Mouse (Mus musculus) limb, embryonic 12.5 days (tissue): ENCODE data around the gene Eda. TPM values are rescaled to one million over a fixed set of nuclear protein-coding genes. Genes with fewer than 3 reads are reported as not detected.
"Not testable (repeated sequence)": the region's sequence is repeated elsewhere in the genome, so short reads cannot be mapped to it uniquely, and the experiment has no call there.

ENCODE experiments used
- ATAC-seq: fragments of 200-750 bp; cut with Nextera tagmentation; 2 replicates; pipeline ENCODE4 v1.8.0; 2017; ENCODE audit warnings: low read depth, moderate TSS enrichment; ENCODE audit not compliant: insufficient number of reproducible peaks, insufficient read depth, low FRiP score, low TSS enrichment
- H3K27ac ChIP-seq: fragments of 300-500 bp; sonication (generic); 2 replicates; pipeline ENCODE4 v1.5.1; 2016; ENCODE audit warnings: mild to moderate bottlenecking, moderate library complexity
- H3K27me3 ChIP-seq: fragments of 300-500 bp; sonication (generic); 2 replicates; pipeline ENCODE4 v1.6.1; 2016; ENCODE audit warnings: mild to moderate bottlenecking, moderate library complexity
- H3K36me3 ChIP-seq: fragments of 300-500 bp; sonication (generic); 2 replicates; pipeline ENCODE4 v1.6.1; 2016; ENCODE audit warnings: mild to moderate bottlenecking, moderate library complexity
- H3K4me1 ChIP-seq: fragments of 300-500 bp; sonication (generic); replicated peaks from 2 replicates; pipeline ENCODE4 v1.6.1; 2016
- H3K4me2 ChIP-seq: fragments of 300-500 bp; sonication (generic); 2 replicates; pipeline ENCODE4 v1.6.1; 2016; ENCODE audit warnings: mild to moderate bottlenecking, moderate library complexity
- H3K4me3 ChIP-seq: fragments of 300-500 bp; sonication (generic); replicated peaks from 2 replicates; pipeline ENCODE4 v1.5.1; 2016; ENCODE audit warnings: mild to moderate bottlenecking
- H3K9ac ChIP-seq: fragments of 300-500 bp; sonication (generic); replicated peaks from 2 replicates; pipeline ENCODE4 v1.6.1; 2016; ENCODE audit warnings: mild to moderate bottlenecking, moderate library complexity
- H3K9me3 ChIP-seq: fragments of 300-500 bp; sonication (generic); 2 replicates; pipeline ENCODE4 v1.6.1; 2016; ENCODE audit warnings: mild to moderate bottlenecking, moderate library complexity
- WGBS: fragments of 180-500 bp; shearing (Covaris S2); methylation state at CpG from one replicate; pipeline ENCODE4 v1.1.7; 2016; 5-methylcytosine and 5-hydroxymethylcytosine counted together
- microRNA counts: library from miRNA; unstranded; fragments of <30 nt; microRNA quantifications from one replicate; lab custom pipeline; 2017
- microRNA-seq: library from miRNA; unstranded; fragments of <30 nt; microRNA quantifications from one replicate; pipeline ENCODE4, GENCODE M21; 2017
- polyA plus RNA-seq: library from polyadenylated mRNA; unstranded; fragments of >200 nt; fragmentation: Nextera tagmentation; extraction: Ambion mirVana; gene quantifications from 2 replicates; pipeline ENCODE4 v1.2.1, GENCODE M21; 2016

Eda gene
- polyA plus RNA-seq, 1 experiment from 2014 or later = 2.1 TPM

DNA sequence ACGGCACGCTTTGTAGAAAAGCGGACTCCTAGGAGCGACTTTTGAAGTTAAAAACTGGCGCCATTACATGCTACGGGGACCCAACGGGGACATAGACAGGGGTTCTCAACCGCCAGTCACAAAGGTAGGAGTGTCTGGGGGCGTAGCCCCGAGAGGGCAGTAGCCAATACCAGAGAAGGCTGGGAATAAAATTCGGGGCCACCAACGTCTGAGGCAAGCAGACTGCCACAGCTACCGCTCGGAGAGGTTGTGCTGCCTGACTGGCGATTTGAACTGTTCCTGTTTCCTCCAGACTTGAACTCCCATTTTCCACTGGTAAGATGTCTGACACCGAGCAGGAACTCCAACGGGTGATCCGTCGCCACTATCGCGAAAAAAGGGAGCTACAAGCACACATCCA, 453.3 kb downstream of the Eda start, which contains the start of gene Otud6a:
TSS of gene Otud6a (plus strand) at position 321 of the 400 bp plus-strand sequence.
- no peak for ATAC-seq
- no peak within 1 kb of the TSS for H3K4me3 ChIP-seq
- no peaks in the 10 kb centered on the region for H3K36me3 ChIP-seq
- H3K27ac ChIP-seq = no peak within 1 kb of the TSS
- no peaks in the 10 kb centered on the region for H3K9me3 ChIP-seq
- H3K4me1 ChIP-seq = no peaks in the 10 kb centered on the region
- peaks cover 16% of the 10 kb centered on the region for H3K27me3 ChIP-seq
- no peak within 1 kb of the TSS for H3K9ac ChIP-seq
- WGBS = 91% methylated on average over 21 of the region's 21 CpGs
- H3K4me2 ChIP-seq = no peak within 1 kb of the TSS

DNA sequence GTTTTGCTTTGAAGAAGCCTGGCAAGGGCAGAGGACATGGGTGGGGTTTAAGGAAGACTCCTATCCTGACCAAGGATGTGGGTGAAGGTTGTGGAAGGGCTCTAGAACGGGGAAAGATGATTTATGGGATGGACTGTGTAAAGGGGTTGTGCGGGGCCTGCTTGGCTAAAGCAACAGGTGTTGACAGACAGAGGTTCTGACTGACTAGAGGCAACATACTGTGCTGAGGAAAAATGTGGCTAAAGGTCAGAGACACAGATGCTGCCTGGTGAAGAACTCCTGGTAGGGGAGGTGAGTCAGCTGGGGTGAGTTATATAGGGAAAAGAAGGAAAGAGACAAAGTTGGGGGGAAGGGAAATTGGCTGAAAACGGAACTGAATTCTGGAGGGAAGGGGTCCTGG, 456.9 kb downstream of the Eda start:
- H3K27me3 ChIP-seq = peaks cover 39% of the 10 kb centered on the region
- no peak for ATAC-seq

DNA sequence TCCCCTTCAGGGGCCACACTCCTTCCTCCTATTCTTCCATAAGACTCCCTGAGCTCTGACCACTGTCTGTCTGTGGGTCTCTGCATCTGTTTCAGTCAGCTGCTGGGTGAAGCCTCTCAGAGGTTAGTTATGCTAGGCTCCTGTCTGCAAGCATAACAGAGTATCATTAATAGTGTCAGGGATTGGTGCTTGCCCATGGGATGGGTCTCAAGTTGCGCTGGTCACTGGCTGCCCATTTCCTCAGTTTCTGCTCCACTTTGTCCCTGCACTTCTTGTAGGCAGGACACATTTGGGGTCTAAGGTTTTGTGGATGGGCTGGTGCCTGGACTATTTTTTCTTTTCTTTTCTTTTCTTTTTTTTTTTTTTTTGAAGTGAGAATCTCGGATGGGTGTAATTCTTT, 467.2 kb downstream of the Eda start, which contains the start of gene Awat2:
TSS of gene Awat2 (minus strand) at position 101 of the 400 bp plus-strand sequence.
- 85% methylated on average over 2 of the region's 2 CpGs for WGBS
- not testable (repeated sequence) for H3K4me1 ChIP-seq, H3K36me3 ChIP-seq, H3K9ac ChIP-seq, H3K4me3 ChIP-seq, H3K4me2 ChIP-seq, H3K27ac ChIP-seq, H3K9me3 ChIP-seq, ATAC-seq
- peaks cover 12% of the 10 kb centered on the region for H3K27me3 ChIP-seq

More for the DNA sequence above, 456.9 kb downstream of the Eda start:
- 30% methylated on average over 3 of the region's 3 CpGs for WGBS
- H3K9me3 ChIP-seq = no peaks in the 10 kb centered on the region
- H3K27ac ChIP-seq = no peak overlapping the region
- H3K4me2 ChIP-seq = no peak overlapping the region
- H3K9ac ChIP-seq = no peak overlapping the region
- no peaks in the 10 kb centered on the region for H3K4me1 ChIP-seq
- no peaks in the 10 kb centered on the region for H3K36me3 ChIP-seq
- H3K4me3 ChIP-seq = no peak overlapping the region

DNA sequence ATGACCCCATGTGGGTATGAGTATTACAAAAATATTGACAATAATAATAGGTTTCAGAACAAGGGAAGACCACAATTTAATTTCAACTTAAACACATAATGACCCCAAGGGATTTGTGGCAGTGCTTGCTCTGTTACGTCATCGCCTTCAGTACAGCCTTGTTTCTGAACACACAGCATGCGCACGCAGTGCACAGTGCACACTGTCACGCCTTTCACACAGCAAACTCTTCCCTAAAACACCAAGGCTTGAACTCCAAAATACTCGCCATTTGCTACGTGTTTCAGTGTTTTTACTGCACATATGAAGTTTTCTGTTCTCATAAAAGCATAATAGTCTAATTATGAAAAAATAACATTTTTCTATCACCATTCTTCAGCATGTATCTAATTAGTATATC, 468.1 kb downstream of the Eda start:
- H3K4me3 ChIP-seq = no peak overlapping the region

More for the DNA sequence above, 468.1 kb downstream of the Eda start:
- H3K9me3 ChIP-seq = no peaks in the 10 kb centered on the region
- no peaks in the 10 kb centered on the region for H3K36me3 ChIP-seq
- ATAC-seq = no peak
- no peaks in the 10 kb centered on the region for H3K4me1 ChIP-seq
- peaks cover 12% of the 10 kb centered on the region for H3K27me3 ChIP-seq
- no peak overlapping the region for H3K4me2 ChIP-seq
- H3K9ac ChIP-seq = no peak overlapping the region
- 90% methylated on average over 7 of the region's 7 CpGs for WGBS
- no peak overlapping the region for H3K27ac ChIP-seq

MicroRNAs within 50 kb of the gene (microRNA counts, 519-probe panel; counts per million panel counts)
- microRNA mmu-miR-676 (lab: Ali Mortazavi, UCI) = 3,441 counts per million, percentile 19 among the panel's probes with 10 or more counts

Small RNA genes within 50 kb of the gene (microRNA-seq; reads per million reads assigned to microRNA genes)
- 553 reads per million, percentile 71 among the genes with 10 or more reads in this experiment for gene Mir676

Other genes with a start within 250 kb of the Eda start
- 0.10 and 0.11 TPM in 2 replicates for gene Tmem28, start 154.6 kb upstream of the Eda start, polyA plus RNA-seq